13 mouse cellular contexts compared by ENCODE assay signal in the genomic region with DNA sequence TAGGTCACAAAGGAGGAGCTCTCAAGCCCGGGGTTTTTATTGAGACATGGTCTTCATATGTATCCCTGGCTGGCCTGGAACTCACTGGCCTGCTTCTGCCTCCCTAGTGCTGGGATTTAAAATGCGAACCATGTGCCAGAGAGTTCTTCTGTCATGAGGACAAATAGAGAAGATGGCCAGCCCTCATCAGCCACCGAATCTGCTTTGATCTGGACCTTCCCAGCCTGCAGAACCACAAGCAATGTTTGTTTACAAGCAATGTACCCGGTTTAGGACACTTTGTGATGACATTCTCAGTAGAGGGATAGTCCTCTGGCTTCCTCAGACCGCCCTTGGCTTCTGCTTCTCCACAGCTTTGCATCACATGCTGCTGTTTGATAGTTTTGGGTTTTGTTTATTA. TPM values are rescaled to one million over a fixed set of nuclear protein-coding genes. Genes with fewer than 3 reads are reported as not detected.
"Had no signal": no experiment of that assay in that cellular context is flagged by ENCODE, and none has a peak within 500 bp of the region (broad histone marks: within the 10 kb centered on the region; RNA-seq: fewer than 3 reads in every experiment).

No protein-coding gene starts in this region.

- H3K4me2 ChIP-seq: limb, embryonic 15.5 days; liver, embryonic 12.5 days; neural tube, embryonic 13.5 days; stomach, embryonic 15.5 days had no signal

- H3K27ac ChIP-seq: limb, embryonic 15.5 days; liver, embryonic 12.5 days; neural tube, embryonic 13.5 days; stomach, embryonic 15.5 days had no signal

- ATAC-seq: liver, embryonic 12.5 days had no signal

- H3K4me3 ChIP-seq: limb, embryonic 15.5 days; liver, embryonic 12.5 days; neural tube, embryonic 13.5 days; stomach, embryonic 15.5 days had no signal

- H3K9me3 ChIP-seq: limb, embryonic 15.5 days; liver, embryonic 12.5 days; neural tube, embryonic 13.5 days; stomach, embryonic 15.5 days had no signal

- H3K36me3 ChIP-seq: limb, embryonic 15.5 days; liver, embryonic 12.5 days; neural tube, embryonic 13.5 days; stomach, embryonic 15.5 days had no signal

- DNase-seq: kidney, adult 8-10 months; kidney, postnatal 25 days; layer of hippocampus, postnatal 36 days; midbrain, embryonic 14.5 days; retina, postnatal 1 day; right cerebral cortex, postnatal 4 days; thymus, postnatal 36 days had no signal

- H3K27me3 ChIP-seq: limb, embryonic 15.5 days; liver, embryonic 12.5 days; stomach, embryonic 15.5 days had no signal

- H3K9ac ChIP-seq: limb, embryonic 15.5 days; liver, embryonic 12.5 days; neural tube, embryonic 13.5 days; stomach, embryonic 15.5 days had no signal

- H3K4me1 ChIP-seq: limb, embryonic 15.5 days; liver, embryonic 12.5 days; neural tube, embryonic 13.5 days; stomach, embryonic 15.5 days had no signal

RNA-seq across cellular contexts. Expression of gene Nyx, which starts 12.4 kb away (rescaled TPM):
- total RNA-seq: megakaryocyte progenitor cell, adult 5-6 weeks had no signal
- polyA plus RNA-seq: limb, embryonic 11.5 days; liver, embryonic 12.5 days had no signal
